Comparison of ENCODE assay signal across 8 mouse cellular contexts in the genomic region with DNA sequence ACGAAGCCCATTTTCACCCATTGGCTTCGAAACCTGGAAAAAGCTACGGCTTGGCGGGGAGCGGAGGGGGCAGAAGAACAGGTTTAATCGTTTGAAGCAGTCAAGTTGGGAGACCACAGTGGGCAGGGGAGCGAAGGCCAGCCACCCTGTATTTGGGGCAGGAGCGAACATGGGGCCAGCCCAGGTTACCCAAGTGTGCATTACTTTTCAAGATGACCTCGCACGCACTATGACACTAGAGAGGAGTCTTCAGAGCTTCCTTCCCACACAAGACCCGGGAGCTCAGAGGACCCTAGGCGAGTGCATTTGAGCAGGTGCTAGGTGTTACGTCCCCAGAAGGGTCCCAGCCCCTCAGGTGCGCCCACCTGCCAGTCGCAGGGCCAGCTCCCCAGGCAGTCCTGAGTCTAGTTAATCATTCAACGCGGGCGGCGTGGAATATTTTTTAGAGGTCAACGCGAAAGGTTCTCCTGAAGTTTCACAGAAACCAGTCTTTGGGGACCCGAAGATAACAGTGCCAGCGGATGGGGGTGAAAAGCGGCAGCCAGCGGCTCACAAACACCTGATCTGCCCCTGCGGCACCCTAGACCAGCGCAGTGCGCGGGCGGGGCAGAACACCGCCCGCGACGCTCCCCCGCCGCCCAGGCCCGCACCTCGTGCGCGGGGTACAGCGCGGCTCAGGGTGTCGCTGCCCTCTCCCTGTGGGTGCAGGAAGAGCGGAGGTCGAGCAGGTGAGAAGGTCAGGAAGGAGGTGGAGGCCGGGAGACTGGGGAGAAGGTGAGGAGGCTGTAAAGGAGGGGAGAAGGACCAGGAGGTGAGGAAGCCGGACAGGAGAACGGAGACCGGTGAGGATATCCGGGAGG. TPM values are rescaled to one million over a fixed set of nuclear protein-coding genes. Genes with fewer than 3 reads are reported as not detected.
DNase-seq lines count a peak whose midpoint lies in the region; ATAC-seq lines count a peak whose summit lies in the region.

No protein-coding gene starts in this region.

- WGBS in hindbrain, embryonic 14.5 days, result 2% methylated on average over 50 of the region's 50 CpGs
- WGBS in neural tube, embryonic 11.5 days, result 1% methylated on average over 50 of the region's 50 CpGs

- no peaks in the 10 kb centered on the region for H3K36me3 ChIP-seq in hindbrain, embryonic 14.5 days (replicated peaks; ENCODE audit: control insufficient read depth, insufficient read depth)
- H3K36me3 ChIP-seq in neural tube, embryonic 11.5 days (ENCODE audit: control insufficient read depth, insufficient read depth, low read length), result no peaks in the 10 kb centered on the region

- peaks cover 76% of the 10 kb centered on the region for H3K27me3 ChIP-seq in hindbrain, embryonic 14.5 days (ENCODE audit: control insufficient read depth, insufficient read depth, low read length)
- H3K27me3 ChIP-seq in neural tube, embryonic 11.5 days (ENCODE audit: control insufficient read depth, insufficient read depth, low read length), result peaks cover 47% of the 10 kb centered on the region

- H3K4me1 ChIP-seq in hindbrain, embryonic 14.5 days (replicated peaks; ENCODE audit: control insufficient read depth, insufficient read depth, low read length), result peaks cover 14% of the 10 kb centered on the region
- peaks cover 6% of the 10 kb centered on the region; the same call in 1 of the 2 replicates for H3K4me1 ChIP-seq in neural tube, embryonic 11.5 days (ENCODE audit: control insufficient read depth, insufficient read depth, low read length)

- H3K9me3 ChIP-seq in hindbrain, embryonic 14.5 days (ENCODE audit: control insufficient read depth, low read length), result no peaks in the 10 kb centered on the region
- H3K9me3 ChIP-seq in neural tube, embryonic 11.5 days (ENCODE audit: control insufficient read depth, low read length), result no peaks in the 10 kb centered on the region

- peak overlapping the region; percentile 99 for H3K4me2 ChIP-seq in hindbrain, embryonic 14.5 days (replicated peaks)
- H3K4me2 ChIP-seq in neural tube, embryonic 11.5 days (ENCODE audit: low read depth), result peak overlapping the region; percentile 99

- DNase-seq in right cerebral cortex, postnatal 25 days, result peak; percentile 19
- DNase-seq in right cerebral cortex, postnatal 36 days (ENCODE audit: low spot score in 2 of 2), result no peak
- DNase-seq in embryo, embryonic 11 days, result peak; percentile 19
- no peak for DNase-seq in hindbrain, embryonic 14.5 days (ENCODE audit: low spot score)
- DNase-seq in liver, result peak; percentile 40
- peak; percentile 23 for DNase-seq in neural tube, embryonic 11.5 days (ENCODE audit: low spot score)
- no peak for DNase-seq in gastrocnemius, adult 8-10 months (ENCODE audit: low spot score in 2 of 2)
- no peak for DNase-seq in left cerebral cortex, postnatal 4 days

- peak overlapping the region; percentile 81 for H3K4me3 ChIP-seq in hindbrain, embryonic 14.5 days (replicated peaks; ENCODE audit: low read length)
- peak overlapping the region; percentile 65 for H3K4me3 ChIP-seq in neural tube, embryonic 11.5 days (ENCODE audit: low read depth, low read length)

- H3K27ac ChIP-seq in hindbrain, embryonic 14.5 days, result no peak overlapping the region
- no peak overlapping the region for H3K27ac ChIP-seq in neural tube, embryonic 11.5 days (ENCODE audit: low read depth, low read length)

- no peak for ATAC-seq in hindbrain, embryonic 14.5 days (ENCODE audit: low FRiP score)
- peak; percentile 21; the same call in 1 of the 2 replicates for ATAC-seq in neural tube, embryonic 11.5 days (ENCODE audit: insufficient read depth, low FRiP score, low TSS enrichment)

- intact Hi-C loops in left cerebral cortex, postnatal 4 days (cut with DNase I), result loop anchor here (10.0 kb wide), 1 partner anchor 224 kb away; no protein-coding TSS in a partner anchor

- peak overlapping the region; percentile 61 for H3K9ac ChIP-seq in hindbrain, embryonic 14.5 days
- H3K9ac ChIP-seq in neural tube, embryonic 11.5 days (ENCODE audit: low read length), result peak overlapping the region; percentile 52

RNA-seq across cellular contexts. Expression of a gene that starts 2.1 kb away (rescaled TPM):
- 2.3 and 4.6 TPM in 2 replicates for polyA plus RNA-seq in hindbrain, embryonic 14.5 days (2014; fragmentation: Nextera tagmentation; extraction: Ambion mirVana)
- polyA plus RNA-seq in neural tube, embryonic 11.5 days (2014; fragmentation: Nextera tagmentation; extraction: Ambion mirVana), result 2.0 and 2.1 TPM in 2 replicates
- 1 to 10 TPM; 1.0 to 1.7 (median 1.2) TPM for total RNA-seq in gastrocnemius, adult 8-10 months (2022)
- total RNA-seq in left cerebral cortex, postnatal 4 days (2021), result 1 to 10 TPM; 4.1 to 4.3 TPM

Comparison
In these comparisons a context has a peak if more than half of its experiments do, and no peak if none do; other contexts are left out.
1. DNase-seq: peak in right cerebral cortex, postnatal 25 days (single experiment), embryo, embryonic 11 days (single experiment), liver (single experiment) and neural tube, embryonic 11.5 days (single experiment); none in right cerebral cortex, postnatal 36 days (0 of 2), hindbrain, embryonic 14.5 days (single experiment), gastrocnemius, adult 8-10 months (0 of 2) and left cerebral cortex, postnatal 4 days (single experiment).